Mouse (Mus musculus) hindbrain, postnatal 0 days (tissue): ENCODE data around the gene Nanog. TPM values are rescaled to one million over a fixed set of nuclear protein-coding genes. Genes with fewer than 3 reads are reported as not detected.
A peak's percentile ranks its signal among the peaks of the same experiment; 100 is the strongest.

Source experiments
- ATAC-seq: fragments of 200-750 bp; cut with Nextera tagmentation; 2 replicates; pipeline ENCODE4 v1.8.0; 2017; ENCODE audit warnings: mild to moderate bottlenecking, moderate TSS enrichment, moderate library complexity
- DNase-seq: peaks from one replicate; pipeline ENCODE4 v3.0.0-alpha.2; 2015; ENCODE audit warnings: low spot score
- H3K27ac ChIP-seq: fragments of 300-500 bp; sonication (generic); 2 replicates; pipeline ENCODE4 v1.5.1; 2014; ENCODE audit warnings: mild to moderate bottlenecking
- H3K27me3 ChIP-seq: fragments of 300-500 bp; sonication (generic); 2 replicates; pipeline ENCODE4 v1.6.1; 2014; ENCODE audit warnings: low read length, mixed read lengths; ENCODE audit not compliant: insufficient read depth
- H3K36me3 ChIP-seq: fragments of 300-500 bp; sonication (generic); 2 replicates; pipeline ENCODE4 v1.6.1; 2014; ENCODE audit warnings: low read length, mixed read lengths; ENCODE audit not compliant: insufficient read depth
- H3K4me1 ChIP-seq: fragments of 300-500 bp; sonication (generic); 2 replicates; pipeline ENCODE4 v1.6.1; 2014; ENCODE audit warnings: antibody characterized with exemption, low read length, mixed read lengths; ENCODE audit not compliant: insufficient read depth
- H3K4me2 ChIP-seq: fragments of 300-500 bp; sonication (generic); 2 replicates; pipeline ENCODE4 v1.6.1; 2014; ENCODE audit warnings: low read depth, mild to moderate bottlenecking, low read length, moderate library complexity, mixed read lengths
- H3K4me3 ChIP-seq: fragments of 300-500 bp; sonication (generic); 2 replicates; pipeline ENCODE4 v1.5.1; 2014; ENCODE audit warnings: low read length
- H3K9ac ChIP-seq: fragments of 300-500 bp; sonication (generic); replicated peaks from 2 replicates; pipeline ENCODE4 v1.6.1; 2014; ENCODE audit warnings: mild to moderate bottlenecking, low read length, moderate library complexity, mixed read lengths
- H3K9me3 ChIP-seq: fragments of 300-500 bp; sonication (generic); 2 replicates; pipeline ENCODE4 v1.6.1; 2016; ENCODE audit warnings: low read length, mixed read lengths
- CTCF ChIP-seq: IDR thresholded peaks from 2 replicates; pipeline ENCODE4 v1.5.1; 2016; ENCODE audit warnings: antibody characterized with exemption, control low read depth, low read depth
- WGBS: fragments of 180-500 bp; shearing (Covaris S2); extraction: QIAGEN DNeasy Blood & Tissue Kit; methylation state at CpG from one replicate; pipeline ENCODE4 v1.1.7; 2014; 5-methylcytosine and 5-hydroxymethylcytosine counted together
- polyA plus RNA-seq: library from polyadenylated mRNA; unstranded; fragments of >200 nt; fragmentation: Nextera tagmentation; extraction: Ambion mirVana; gene quantifications from 2 replicates; pipeline ENCODE4 v1.2.1, GENCODE M21; 2015
- total RNA-seq: library from RNA; depleted of rRNA; stranded (reverse); fragments of >200 nt; gene quantifications from 2 replicates; pipeline ENCODE4 v1.2.3, GENCODE M21; 2014

Nanog gene
- total and polyA plus RNA-seq, 2 experiments from 2014 or later = 0.16 TPM; not detected in 1

- Histone ChIP-seq H3K27ac (no peak overlapping the region), H3K27me3 (no peaks in the 10 kb centered on the region), H3K4me2 (no peak overlapping the region), H3K4me3 (no peak overlapping the region), H3K36me3 (no peaks in the 10 kb centered on the region), H3K9ac (no peak overlapping the region), H3K4me1 (no peaks in the 10 kb centered on the region; the same call in 1 of the 2 replicates), H3K9me3 (no peaks in the 10 kb centered on the region)
- no peak for TF ChIP-seq CTCF
- DNase-seq (peak; percentile 39), ATAC-seq (no peak)
- WGBS = 59% methylated on average over 7 of the region's 7 CpGs
Measured at GRCm38 (mm10) chr6:122665866-122666265, 41.4 kb upstream of the Nanog start.

- H3K9ac ChIP-seq = no peak overlapping the region
- no peak overlapping the region for H3K4me2 ChIP-seq
- no peak overlapping the region for H3K27ac ChIP-seq
- H3K36me3 ChIP-seq = no peaks in the 10 kb centered on the region
- no peaks in the 10 kb centered on the region; the same call in 1 of the 2 replicates for H3K4me1 ChIP-seq
- 65% methylated on average over 5 of the region's 5 CpGs for WGBS
- H3K27me3 ChIP-seq = no peaks in the 10 kb centered on the region
- H3K9me3 ChIP-seq = no peaks in the 10 kb centered on the region
- H3K4me3 ChIP-seq = no peak overlapping the region
- ATAC-seq (no peak), DNase-seq (no peak)
- TF ChIP-seq CTCF = no peak
Measured at GRCm38 (mm10) chr6:122667715-122668114, 39.6 kb upstream of the Nanog start.

- ATAC-seq (no peak), DNase-seq (no peak)
- Histone ChIP-seq H3K4me1 (no peaks in the 10 kb centered on the region; the same call in 1 of the 2 replicates), H3K27me3 (no peaks in the 10 kb centered on the region), H3K9me3 (no peaks in the 10 kb centered on the region), H3K9ac (no peak overlapping the region), H3K36me3 (no peaks in the 10 kb centered on the region), H3K4me2 (no peak overlapping the region), H3K4me3 (no peak overlapping the region), H3K27ac (no peak overlapping the region)
- WGBS = 64% methylated on average over 5 of the region's 5 CpGs
- no peak for TF ChIP-seq CTCF
Measured at GRCm38 (mm10) chr6:122668823-122669222, 38.5 kb upstream of the Nanog start.

GRCm38 (mm10) chr6:122669406-122670200, 37.7 kb upstream of the Nanog start:
- ATAC-seq = peak; percentile 92
- DNase-seq = peak; percentile 98
- peak; percentile 100 for TF ChIP-seq CTCF
- no peaks in the 10 kb centered on the region for H3K9me3 ChIP-seq
- no peaks in the 10 kb centered on the region for H3K27me3 ChIP-seq
- H3K4me2 ChIP-seq = peak overlapping the region; percentile 61
- H3K9ac ChIP-seq = peak overlapping the region; percentile 44
- 5% methylated on average over 19 of the region's 19 CpGs for WGBS
- peak overlapping the region; percentile 65 for H3K27ac ChIP-seq
- H3K4me1 ChIP-seq = no peaks in the 10 kb centered on the region; the same call in 1 of the 2 replicates
- H3K36me3 ChIP-seq = no peaks in the 10 kb centered on the region
- H3K4me3 ChIP-seq = peak overlapping the region; percentile 42

GRCm38 (mm10) chr6:122670201-122670551, 37.1 kb upstream of the Nanog start:
- Histone ChIP-seq H3K4me3 (peak overlapping the region; percentile 42; the same call in 1 of the 2 replicates), H3K27ac (peak overlapping the region; percentile 65), H3K9ac (peak overlapping the region; percentile 44), H3K4me2 (peak overlapping the region; percentile 61), H3K9me3 (no peaks in the 10 kb centered on the region), H3K4me1 (no peaks in the 10 kb centered on the region; the same call in 1 of the 2 replicates), H3K27me3 (no peaks in the 10 kb centered on the region), H3K36me3 (no peaks in the 10 kb centered on the region)
- peak; percentile 41 for ATAC-seq
- DNase-seq = peak; percentile 23
- WGBS = 17% methylated on average over 10 of the region's 10 CpGs
- no peak for TF ChIP-seq CTCF

DNA sequence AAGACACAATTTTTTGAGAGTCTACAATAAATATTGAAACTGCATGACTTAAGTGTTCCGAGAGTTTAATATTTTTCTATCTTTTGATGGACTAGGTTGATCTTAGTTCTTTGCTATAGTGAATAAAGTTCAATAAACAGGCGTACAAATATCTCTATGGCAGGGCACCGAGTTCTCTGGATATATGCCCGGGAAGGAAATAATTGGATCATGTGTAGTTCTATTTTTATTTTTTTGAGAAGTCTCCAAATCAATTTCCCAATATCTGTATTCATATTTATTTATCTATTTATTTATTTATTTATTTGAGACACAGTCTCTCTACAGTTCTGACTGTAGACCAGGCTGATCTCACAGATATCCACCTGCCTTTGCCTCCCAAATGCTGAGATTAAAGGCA, 36.4 kb upstream of the Nanog start:
- Histone ChIP-seq H3K4me3 (no peak overlapping the region), H3K4me1 (no peaks in the 10 kb centered on the region; the same call in 1 of the 2 replicates), H3K27ac (no peak overlapping the region), H3K27me3 (no peaks in the 10 kb centered on the region), H3K9me3 (no peaks in the 10 kb centered on the region), H3K4me2 (no peak overlapping the region), H3K36me3 (no peaks in the 10 kb centered on the region), H3K9ac (no peak overlapping the region)
- ATAC-seq (no peak), DNase-seq (no peak)
- 92% methylated on average over 4 of the region's 4 CpGs for WGBS
- TF ChIP-seq CTCF = no peak

DNA sequence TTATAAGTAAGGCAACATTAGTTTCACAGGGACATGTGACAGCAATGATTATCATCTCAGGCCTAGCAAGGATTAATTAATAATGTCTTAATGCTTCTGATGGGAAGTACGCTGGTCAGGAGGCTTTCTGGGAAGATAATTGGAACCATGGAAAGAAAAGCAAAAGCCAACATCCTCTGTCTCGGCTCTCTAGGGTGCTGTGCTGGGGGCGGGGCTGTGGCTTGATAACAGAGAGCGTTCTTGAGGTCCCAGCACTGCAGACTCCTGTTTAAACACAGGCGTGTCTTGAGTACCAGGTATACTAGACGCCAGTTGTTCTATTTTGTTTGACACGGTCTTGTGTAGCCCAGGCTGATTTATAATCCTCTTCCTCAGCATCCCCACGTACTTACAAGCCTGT, 34.5 kb upstream of the Nanog start:
- no peaks in the 10 kb centered on the region for H3K9me3 ChIP-seq
- no peaks in the 10 kb centered on the region for H3K27me3 ChIP-seq
- no peak overlapping the region for H3K4me3 ChIP-seq
- WGBS = 64% methylated on average over 8 of the region's 8 CpGs
- no peaks in the 10 kb centered on the region; the same call in 1 of the 2 replicates for H3K4me1 ChIP-seq
- ATAC-seq (no peak), DNase-seq (no peak)
- no peaks in the 10 kb centered on the region for H3K36me3 ChIP-seq
- no peak overlapping the region for H3K9ac ChIP-seq
- H3K4me2 ChIP-seq = no peak overlapping the region
- TF ChIP-seq CTCF = no peak
- no peak overlapping the region for H3K27ac ChIP-seq
